Mouse (Mus musculus): ENCODE data around the gene Adh5.
"Not testable (repeated sequence)": the region's sequence is repeated elsewhere in the genome, so short reads cannot be mapped to it uniquely, and the experiment has no call there.

Gene Adh5

DNA sequence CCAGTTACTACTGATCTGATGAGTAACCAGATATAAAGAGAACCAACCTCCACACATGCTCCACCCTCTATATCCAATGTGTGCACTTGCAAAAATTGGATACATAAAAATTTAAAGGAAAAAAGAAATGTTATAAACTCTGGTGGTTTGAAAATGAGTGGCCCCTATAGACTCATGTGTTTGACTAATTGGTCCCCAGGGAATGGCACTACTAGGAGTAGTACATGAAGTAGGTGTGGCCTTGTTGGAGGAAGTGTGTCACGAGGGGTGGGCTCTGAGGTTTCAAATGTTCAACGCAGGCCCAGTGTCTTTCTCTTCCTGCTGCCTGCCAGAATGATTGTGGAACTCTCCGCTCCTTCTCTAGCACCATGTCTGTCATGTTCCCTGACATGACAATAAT is 18.9 kb downstream of the Adh5 start:
- no peak for DNase-seq

DNA sequence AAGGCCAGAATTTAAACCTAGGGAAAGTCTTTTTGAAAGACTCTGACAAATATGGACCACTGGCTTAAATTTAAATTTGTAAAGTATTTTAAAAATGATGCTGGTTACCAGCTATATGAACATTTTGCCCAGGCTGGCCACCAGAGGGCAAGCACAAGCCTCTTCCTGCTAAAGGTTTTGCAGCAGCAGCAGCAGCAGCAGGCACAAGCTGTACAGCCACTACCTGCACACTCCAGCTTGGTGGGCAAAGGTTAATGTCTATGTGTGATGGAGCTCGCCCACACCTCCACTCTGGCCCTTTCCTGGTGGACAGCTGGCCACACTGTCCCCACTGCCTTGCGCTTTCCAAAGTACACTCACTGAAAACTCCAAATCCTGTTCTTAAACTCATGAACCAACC is 20.2 kb downstream of the Adh5 start:
- peak; percentile 19 for DNase-seq

DNA sequence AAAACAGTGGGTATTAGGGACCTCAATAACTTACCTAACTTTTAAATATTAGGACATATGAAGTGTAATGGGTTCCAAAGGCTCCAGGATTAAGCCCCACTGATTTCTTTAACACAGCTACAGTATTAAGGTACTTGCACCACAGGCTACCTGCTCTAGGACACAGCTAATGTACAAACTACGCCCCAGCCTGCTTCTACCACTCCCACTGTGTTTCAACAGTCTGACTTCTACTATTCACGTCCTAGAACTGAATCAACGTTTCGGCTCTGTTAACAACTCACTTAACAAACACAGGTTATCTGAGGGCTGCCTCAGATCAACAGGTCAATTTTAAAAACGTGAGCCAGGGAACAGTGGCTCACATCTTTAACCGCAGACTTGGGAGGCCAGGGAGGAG is 20.9 kb downstream of the Adh5 start:
- DNase-seq, result no peak

DNA sequence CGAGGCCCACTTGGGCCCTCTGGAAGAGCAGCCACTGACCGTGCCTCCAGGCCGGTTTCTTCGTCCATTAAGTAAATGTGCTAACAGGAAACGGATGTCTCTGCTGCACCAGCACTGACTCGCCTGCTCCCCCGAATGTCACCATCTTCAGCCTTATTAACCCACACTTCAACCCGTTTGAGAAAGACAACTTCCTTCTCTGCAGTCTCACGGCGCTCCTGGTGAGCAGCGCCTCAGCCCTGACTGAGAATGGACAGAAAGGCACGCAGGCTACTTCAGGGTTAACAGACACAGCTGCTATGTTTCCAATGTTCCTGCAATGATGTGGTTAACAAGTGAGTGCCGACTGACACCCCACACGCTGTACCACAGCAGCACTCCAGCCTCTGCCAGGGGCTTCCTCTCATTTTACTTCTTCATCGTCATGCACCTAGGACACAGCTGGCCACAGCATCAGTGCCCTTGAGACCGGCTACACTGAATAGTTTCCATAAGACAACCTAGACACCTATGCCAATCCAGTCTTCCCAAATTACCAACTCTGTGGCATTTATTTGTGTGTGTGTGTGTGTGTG is 21.8 kb downstream of the Adh5 start:
- DNase-seq, result no peak

DNA sequence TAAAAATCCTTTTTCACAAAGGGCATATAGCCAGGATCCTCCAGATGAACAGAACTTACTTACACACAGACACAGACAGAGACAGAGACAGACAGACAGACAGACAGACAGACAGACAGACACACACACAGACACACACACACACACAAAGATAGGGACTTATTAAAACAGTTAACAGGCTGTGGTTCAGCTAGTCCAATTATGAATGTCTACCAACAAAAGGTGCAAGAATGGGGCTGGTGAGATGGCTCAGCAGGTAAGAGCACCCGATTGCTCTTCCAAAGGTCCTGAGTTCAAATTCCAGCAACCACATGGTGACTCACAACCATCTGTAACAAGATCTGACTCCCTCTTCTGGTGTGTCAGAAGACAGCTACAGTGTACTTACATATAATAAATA is 23.8 kb downstream of the Adh5 start:
- DNase-seq, result not testable (repeated sequence)

DNA sequence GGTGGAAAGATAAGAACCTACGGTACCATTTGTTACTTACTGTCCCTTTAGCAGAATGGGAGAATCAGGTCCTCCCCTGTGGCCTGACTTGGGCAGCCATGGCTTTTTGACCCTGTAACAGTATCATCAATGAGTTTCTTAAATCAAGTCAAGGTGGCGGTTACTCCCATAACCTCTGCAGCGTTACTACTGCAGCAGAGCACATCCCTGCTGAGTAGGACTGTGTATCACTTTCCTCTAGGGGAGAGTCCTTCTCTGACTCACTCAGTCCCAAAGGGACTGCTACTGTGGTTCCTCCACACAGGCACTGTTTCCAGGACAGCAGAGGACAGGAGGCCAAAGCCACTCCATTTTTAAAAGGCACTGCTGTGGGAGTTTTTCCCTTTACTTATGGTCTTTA is 28.2 kb downstream of the Adh5 start:
- no peak for DNase-seq

DNA sequence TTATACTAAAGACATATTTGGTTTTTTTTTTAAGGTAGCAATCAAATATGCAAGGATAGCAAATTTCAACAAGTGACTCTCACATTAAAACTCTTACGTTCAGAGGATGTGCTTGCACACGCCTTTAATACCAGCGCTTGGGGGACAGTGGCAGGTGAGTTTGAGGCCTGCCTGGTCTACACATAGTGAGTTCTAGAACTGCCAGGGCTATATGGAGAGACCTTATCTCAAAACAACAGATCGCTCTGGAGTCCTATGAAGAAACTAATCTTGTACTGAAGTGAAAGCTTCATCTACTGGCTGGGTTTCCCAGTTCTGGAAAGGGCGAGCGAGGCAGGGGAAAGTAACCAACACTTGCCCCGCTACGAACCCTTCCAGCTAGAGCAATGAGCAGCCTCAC is 36.6 kb downstream of the Adh5 start:
- DNase-seq, result no peak

DNA sequence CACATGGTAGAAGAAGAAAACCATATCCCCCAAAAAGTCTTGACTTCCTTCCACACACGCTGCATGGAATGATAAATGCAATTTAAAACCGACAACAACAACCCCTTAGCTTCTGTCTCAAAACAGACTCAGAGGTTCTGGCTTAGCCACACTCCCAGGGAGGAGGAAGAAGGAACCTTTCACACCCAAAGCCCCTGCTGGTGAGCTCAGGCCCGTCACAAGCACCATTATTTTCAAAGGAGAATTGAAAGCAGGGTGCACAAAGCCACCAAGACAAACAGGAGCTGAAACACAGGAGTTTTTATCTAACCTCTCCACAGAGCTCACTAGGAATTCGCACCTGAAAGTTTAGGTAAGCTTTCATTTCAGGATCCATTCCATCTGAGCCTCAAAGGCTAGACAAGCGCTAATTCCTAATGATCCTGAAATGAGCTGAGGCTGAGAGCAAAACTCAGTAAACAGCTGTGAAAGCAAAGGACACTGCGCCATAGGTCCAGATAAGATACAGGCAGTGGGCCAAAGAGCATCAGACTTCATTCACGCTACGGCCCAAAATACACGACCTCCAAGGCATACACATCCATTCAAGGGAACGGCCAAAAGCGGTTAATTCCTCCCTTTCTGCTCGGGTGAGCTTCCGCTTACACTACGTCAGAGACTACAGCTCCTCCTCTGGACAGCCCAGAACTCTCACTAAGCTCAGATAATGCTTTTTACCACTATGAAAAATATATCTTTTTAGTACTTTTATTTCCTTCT is 38.8 kb downstream of the Adh5 start:
- no peak for DNase-seq

DNA sequence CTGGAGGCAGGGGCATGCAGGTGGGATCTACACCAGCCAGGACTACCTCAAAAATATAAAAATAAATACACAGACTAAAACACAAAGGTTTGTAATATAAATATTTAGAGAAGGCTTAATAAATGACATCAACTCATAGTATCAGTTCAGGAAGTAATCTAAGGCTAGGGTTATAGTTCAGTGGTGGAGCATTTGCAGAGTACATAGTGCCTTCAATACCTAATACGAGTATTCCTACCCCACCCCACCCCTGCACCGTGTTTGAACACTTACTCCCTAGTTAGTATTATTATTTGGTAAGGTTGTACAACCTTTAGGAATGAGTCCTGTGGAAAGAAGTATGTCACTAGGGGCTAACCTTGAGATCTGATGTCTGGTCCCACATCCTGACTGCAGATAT is 40.3 kb downstream of the Adh5 start:
- no peak for DNase-seq

DNA sequence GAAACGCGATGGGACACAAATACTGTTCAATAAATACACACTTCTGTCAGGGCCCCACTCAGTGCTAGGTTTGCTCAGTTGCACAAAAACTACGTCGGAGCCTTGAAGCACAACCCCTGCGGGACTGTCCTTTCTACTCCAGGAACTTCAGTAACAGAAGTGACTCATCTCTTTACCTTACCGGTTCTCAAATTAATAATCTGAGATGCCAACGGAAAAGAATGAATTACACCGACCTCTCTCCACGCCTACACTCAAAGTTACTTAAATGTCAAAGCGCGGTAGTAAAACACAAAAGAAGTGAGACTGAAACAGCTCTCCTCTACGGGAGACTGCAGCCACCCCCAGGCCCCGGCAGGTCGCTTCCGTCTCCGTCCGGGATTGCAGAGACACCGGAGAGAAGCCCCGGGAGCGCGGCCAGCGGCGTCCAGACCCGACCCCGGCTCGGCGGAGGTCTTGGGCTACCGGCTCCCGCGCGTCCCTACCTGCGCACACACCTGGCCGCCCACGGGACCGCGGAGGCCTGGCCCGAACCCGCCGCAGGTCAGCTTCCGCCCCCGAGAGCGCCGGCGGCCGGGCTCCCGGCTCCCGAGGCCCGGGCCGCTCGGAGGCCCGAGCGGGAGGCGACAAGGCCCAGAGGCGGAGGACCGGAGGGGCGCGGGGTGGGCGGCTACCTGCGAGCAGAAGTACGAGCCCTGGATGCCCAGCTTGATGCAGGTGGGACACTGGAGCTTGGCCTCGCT is 45.9 kb downstream of the Adh5 start:
- peak; percentile 42 for DNase-seq

DNA sequence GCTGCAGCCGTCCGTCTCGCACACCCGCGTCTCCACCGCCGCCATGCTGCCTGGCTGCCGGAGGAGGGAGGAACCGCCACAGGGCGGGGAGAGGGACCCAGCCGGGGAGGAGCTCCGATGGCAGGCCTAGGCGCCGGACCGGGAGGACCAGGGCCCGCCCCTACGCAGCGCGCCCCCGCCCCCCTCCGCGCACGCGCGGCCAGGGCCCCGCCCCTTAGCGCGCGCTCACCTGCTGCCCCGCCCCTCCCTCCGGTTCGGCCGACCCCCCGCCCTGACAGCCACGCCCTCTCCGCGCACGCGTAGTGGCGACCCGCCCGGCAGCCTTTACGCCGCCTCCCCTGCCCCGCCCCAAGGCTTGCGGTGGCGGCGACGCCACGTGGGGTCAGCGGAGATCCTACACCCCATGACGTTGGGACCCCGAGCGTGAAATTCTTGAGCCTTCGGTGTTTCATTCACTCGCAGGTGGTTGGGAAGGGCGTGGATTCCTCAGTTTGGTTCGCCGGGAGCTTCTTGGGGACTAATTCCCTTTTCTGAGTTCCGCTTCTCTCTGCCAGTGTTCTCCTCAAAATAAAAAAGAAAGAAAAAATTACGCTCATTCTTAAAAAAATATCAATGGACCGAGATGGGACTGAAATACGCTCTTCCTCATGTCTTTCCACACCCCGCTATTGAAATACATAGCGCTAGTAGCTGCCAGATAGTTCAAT is 46.6 kb downstream of the Adh5 start, which contains the start of gene Metap1:
TSS of gene Metap1 (minus strand) at position 189 of the 707 bp plus-strand sequence.
- DNase-seq, result peak; percentile 98

DNA sequence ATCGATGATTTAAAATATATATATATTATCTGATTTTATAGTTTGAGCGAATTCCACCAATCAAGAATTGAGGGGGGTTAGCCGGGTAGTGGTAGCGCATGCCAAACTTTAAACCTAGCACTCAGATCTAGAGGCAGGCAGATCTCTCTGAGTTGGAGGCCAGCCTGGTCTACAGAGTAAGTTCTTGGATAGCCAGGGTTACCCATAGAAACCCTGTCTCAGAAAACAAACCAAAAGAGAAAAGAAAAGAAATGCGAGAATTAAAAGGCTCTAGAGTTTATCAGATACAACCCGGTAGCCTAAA is 47.1 kb downstream of the Adh5 start:
- no peak for DNase-seq

DNA sequence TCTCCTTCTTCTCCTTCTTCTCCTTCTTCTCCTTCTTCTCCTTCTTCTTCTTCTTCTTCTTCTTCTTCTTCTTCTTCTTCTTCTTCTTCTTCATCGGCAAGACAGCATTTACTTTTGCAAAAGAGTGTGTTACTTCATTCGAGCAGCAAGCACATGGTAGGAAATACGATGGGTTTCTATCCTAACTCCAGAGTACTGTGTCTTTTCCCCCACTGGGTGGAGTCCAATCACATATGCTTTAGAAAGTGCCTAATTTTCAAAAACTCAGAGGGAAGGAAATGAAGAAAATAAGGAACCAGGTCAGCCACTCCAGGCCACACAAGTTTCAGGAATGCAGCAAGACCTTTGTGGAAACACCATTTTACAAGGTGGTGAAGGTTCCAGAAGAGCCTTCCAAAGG is 50.8 kb downstream of the Adh5 start:
- no peak for DNase-seq

DNA sequence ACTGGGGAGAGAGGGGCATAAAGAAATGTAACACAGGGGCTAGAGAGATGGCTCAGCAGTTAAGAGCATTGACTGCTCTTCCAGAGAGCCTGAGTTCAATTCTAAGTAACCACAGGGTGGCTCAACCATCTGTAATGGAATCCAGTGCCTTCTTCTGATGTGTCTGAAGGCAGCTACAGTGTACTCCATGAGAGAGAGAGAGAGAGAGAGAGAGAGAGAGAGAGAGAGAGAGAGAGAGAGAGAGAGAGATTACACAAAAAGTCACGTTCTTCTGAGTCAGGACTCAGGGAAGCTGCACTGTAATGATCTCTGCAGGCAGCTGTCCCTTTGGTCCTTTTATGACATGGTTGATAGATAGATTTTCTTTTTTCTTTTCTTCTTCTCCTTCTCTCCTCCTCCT is 51.7 kb downstream of the Adh5 start:
- DNase-seq, result no peak

DNA sequence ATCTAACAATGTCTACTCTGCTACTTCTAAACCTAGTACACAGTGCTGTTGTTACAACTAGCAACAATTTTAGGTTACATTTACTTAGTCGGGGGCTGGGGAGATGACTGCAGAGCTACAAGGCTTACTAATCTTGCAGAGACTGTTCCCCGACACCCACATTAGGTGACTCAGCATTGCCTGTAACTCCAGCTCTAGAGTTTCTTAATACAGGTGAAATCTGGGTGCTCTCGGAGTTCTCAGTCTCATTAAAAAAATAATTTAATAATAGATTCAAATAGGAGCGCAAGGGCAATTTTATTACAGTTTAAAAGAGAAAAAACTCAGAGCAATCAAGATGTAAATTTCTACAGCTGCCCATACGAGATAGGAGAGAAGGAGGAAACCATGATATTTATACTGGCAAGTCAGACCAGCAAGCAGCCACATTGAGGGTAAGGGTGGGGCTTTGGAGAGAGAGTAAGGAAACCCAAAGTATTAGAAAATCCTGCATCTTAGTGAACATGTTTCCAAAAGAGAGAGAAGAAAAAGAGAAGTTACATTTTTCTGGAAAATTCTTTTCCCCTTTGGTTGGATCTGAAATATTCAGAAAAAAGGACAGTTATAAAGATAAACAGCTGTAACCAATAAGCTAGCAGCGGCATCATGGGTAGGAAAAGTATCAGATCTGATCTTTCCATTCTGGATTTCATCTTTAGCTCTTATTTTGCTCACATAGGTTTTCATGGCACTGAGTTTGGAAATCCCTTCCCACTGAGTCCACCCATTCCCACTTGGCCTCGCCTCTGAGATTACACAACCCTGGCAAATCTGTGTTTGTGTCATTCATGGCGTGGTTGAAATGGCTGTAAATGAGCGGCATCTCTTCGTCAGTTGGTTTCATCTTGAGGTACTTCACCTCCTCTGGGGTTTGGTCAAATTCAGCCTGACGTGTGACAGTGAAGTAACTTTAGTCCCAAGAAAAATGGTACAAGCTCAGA is 52.6 kb downstream of the Adh5 start:
- DNase-seq, result no peak

DNA sequence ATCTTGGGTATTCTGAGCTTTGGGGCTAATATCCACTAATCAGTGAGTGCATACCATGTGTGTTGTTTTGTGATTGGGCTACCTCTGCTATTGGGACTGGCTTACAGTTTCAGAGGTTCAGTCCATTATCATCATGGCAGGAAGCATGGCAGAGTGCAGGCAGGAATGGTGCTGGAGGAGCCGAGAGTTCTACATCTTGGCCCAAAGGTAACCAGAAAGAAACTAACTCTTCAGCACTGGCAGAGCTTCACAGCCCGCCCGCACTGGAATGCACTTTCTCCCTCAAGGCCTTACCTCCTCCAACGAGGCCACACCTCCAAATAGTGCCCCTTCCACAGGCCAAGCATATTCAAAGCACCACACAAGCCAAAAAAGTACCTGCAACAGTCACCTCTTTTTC is 55.8 kb downstream of the Adh5 start:
- DNase-seq, result no peak

DNA sequence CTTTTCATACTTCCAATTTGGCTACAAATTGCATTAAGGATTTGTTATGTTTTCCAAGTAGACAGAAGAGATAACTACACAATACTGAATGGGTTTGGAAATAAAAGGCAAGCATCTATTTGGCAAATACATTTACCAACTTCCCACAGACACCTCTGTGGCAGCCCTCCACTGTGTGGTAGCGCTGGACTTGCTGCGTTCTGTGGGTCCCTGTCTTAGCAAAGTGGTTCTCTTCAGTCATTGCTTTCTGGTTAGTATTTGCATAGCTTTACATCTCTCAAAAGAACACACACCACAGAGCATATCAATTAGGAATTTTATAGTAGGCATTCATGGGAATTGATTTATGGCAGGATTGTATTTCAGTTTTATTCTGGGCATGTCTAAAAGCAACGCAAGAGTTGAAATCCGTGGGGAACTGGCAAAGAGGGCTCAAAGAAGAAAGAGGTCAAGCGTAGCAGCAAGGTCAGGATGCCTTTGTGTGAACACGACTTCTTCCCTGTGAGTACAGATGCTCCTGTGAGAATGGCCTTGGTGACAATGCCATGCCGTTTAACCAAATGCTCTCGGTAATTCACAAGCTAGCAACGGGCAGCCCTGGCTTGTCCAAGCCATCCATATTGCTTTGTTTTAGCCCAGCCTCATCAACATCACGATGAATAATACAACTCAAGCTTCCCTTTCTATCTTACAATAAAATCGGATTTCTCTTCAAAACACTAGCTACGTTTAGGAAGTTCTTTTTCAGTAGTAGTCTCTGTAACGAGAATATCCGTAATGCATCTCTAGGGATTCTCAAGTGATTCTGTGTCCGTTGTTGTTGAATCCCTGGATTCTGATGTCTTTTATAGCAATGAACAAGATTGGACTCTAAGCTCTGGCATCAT is 57.2 kb downstream of the Adh5 start:
- DNase-seq, result no peak

DNA sequence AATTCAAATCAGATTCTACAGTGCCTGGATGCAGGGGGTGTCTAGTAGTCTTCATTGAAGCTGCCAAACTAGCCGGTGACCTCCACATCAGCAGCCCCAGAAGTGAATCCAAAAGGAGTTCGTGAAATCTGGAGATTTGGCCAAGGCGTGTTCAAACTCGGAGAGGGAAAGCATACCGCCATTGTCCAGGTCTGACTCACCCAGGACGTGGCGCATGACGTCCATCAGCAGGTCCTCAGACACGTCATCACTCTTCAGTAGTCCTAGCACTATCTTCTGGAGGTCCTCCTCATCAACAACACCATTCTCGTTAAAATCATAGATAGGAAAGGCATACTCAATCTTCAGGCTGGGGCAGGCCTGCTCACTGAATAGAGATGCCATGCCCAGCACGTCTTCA is 60.9 kb downstream of the Adh5 start:
- no peak for DNase-seq
